Mouse (Mus musculus) stomach, embryonic 16.5 days (tissue): ENCODE measurements around the gene Gm6899. TPM values are rescaled to one million over a fixed set of nuclear protein-coding genes. Genes with fewer than 3 reads are reported as not detected.

ENCODE experiments used
- ATAC-seq: fragments of 200-750 bp; cut with Nextera tagmentation; 2 replicates; pipeline ENCODE4 v1.8.0; 2017; ENCODE audit warnings: moderate number of reproducible peaks, moderate TSS enrichment; ENCODE audit not compliant: insufficient read depth, low FRiP score
- H3K27ac ChIP-seq: fragments of 300-500 bp; sonication (generic); 2 replicates; pipeline ENCODE4 v1.5.1; 2014; ENCODE audit warnings: low read length
- H3K27me3 ChIP-seq: fragments of 300-500 bp; sonication (generic); 2 replicates; pipeline ENCODE4 v1.6.1; 2014; ENCODE audit warnings: low read length, control low read depth, mixed read lengths; ENCODE audit not compliant: control insufficient read depth, insufficient read depth
- H3K36me3 ChIP-seq: fragments of 300-500 bp; sonication (generic); 2 replicates; pipeline ENCODE4 v1.6.1; 2014; ENCODE audit warnings: low read length; ENCODE audit not compliant: control insufficient read depth, insufficient read depth
- H3K4me1 ChIP-seq: fragments of 300-500 bp; sonication (generic); 2 replicates; pipeline ENCODE4 v1.6.1; 2014; ENCODE audit warnings: low read length, control low read depth, mixed read lengths; ENCODE audit not compliant: control insufficient read depth, insufficient read depth
- H3K4me2 ChIP-seq: fragments of 300-500 bp; sonication (generic); 2 replicates; pipeline ENCODE4 v1.6.1; 2014; ENCODE audit warnings: low read depth, low read length, mixed read lengths
- H3K4me3 ChIP-seq: fragments of 300-500 bp; sonication (generic); replicated peaks from 2 replicates; pipeline ENCODE4 v1.5.1; 2014; ENCODE audit warnings: mild to moderate bottlenecking, low read length
- H3K9ac ChIP-seq: fragments of 300-500 bp; sonication (generic); 2 replicates; pipeline ENCODE4 v1.6.1; 2014; ENCODE audit warnings: low read length
- H3K9me3 ChIP-seq: fragments of 300-500 bp; sonication (generic); replicated peaks from 2 replicates; pipeline ENCODE4 v1.6.1; 2016; ENCODE audit warnings: low read length, control low read depth; ENCODE audit not compliant: control insufficient read depth
- WGBS: fragments of 180-500 bp; shearing (Covaris S2); extraction: QIAGEN DNeasy Blood & Tissue Kit; methylation state at CpG from one replicate; pipeline ENCODE4 v1.1.7; 2014; 5-methylcytosine and 5-hydroxymethylcytosine counted together
- polyA plus RNA-seq: library from polyadenylated mRNA; unstranded; fragments of >200 nt; fragmentation: Nextera tagmentation; extraction: Ambion mirVana; gene quantifications from 2 replicates; pipeline ENCODE4 v1.2.1, GENCODE M21; 2015

Gene Gm6899
- polyA plus RNA-seq, 1 experiment from 2014 or later = 0.23 TPM

DNA sequence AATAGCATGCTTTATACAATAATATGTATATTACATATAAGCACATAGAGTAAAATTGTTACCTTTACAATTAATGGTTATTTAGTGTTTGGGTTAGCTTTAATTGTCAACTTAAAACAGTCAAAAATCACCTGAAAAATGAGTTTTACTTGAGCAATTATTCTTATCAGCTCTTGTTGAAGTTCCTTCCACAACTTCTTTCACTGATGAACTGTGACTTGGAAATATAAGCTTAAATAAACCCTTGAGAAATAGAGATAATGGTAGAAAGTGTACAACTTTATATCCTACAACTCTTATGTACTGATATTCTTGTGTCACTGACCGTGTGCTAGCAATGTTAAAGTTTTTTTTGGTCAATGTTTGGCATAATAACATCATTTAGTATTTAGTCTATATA is 43.2 kb downstream of the Gm6899 start:
- no peak overlapping the region for H3K4me2 ChIP-seq
- no peak overlapping the region for H3K4me3 ChIP-seq
- H3K4me1 ChIP-seq = no peaks in the 10 kb centered on the region
- H3K27ac ChIP-seq = no peak overlapping the region
- H3K9ac ChIP-seq = no peak overlapping the region
- ATAC-seq = no peak
- H3K36me3 ChIP-seq = no peaks in the 10 kb centered on the region
- H3K27me3 ChIP-seq = no peaks in the 10 kb centered on the region
- H3K9me3 ChIP-seq = no peaks in the 10 kb centered on the region
- WGBS = 77% methylated on average over 1 of the region's 1 CpGs

DNA sequence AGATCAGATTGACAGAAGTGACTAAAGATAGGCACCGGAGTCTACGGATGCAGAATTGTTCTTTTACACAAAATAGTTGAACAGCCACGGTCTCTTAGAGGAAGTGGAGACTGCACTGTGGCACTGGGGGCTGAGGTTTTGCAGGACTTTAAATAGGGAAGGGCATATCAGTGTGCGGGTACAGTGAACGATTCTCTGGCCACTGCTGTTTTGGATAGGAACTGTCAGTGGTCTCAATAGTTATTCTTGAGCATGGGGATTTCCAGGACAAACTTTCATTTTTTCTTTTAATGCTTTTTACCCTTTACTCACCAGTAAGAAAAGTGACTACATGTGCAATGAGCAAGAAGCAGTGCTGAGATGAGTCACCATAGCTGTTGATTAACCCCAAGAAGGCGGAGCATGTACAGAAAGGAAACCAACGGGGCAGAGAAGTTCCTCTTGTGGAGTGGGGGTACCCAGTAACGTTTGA is 47.3 kb downstream of the Gm6899 start:
- WGBS = 60% methylated on average over 8 of the region's 8 CpGs
- H3K9me3 ChIP-seq = no peaks in the 10 kb centered on the region
- no peak overlapping the region for H3K9ac ChIP-seq
- no peaks in the 10 kb centered on the region for H3K36me3 ChIP-seq
- H3K4me1 ChIP-seq = no peaks in the 10 kb centered on the region
- no peak overlapping the region for H3K27ac ChIP-seq
- no peak overlapping the region for H3K4me2 ChIP-seq
- peak; percentile 60; the same call in 1 of the 2 replicates for ATAC-seq
- H3K27me3 ChIP-seq = no peaks in the 10 kb centered on the region
- H3K4me3 ChIP-seq = no peak overlapping the region

DNA sequence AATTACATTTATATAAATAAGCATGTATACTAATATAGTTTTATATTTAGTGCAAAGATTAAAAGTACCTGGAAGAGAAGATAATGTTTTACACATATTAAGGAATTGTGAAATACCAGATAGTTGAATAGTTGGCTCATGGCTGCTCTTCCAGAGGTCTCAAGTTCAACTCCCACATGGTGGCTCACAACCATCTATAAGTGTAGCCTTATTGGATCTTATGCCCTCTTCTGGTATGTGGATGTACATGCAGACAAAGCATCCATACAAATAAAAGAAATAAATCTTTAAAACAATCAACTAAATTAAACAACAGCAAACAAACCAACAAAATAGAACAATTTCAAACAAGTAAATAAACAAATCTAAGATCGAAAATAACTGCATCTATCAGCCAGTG is 49.1 kb downstream of the Gm6899 start:
- no peak overlapping the region for H3K4me3 ChIP-seq
- no peak overlapping the region for H3K27ac ChIP-seq
- no peaks in the 10 kb centered on the region for H3K36me3 ChIP-seq
- WGBS = 86% methylated on average over 1 of the region's 1 CpGs
- H3K27me3 ChIP-seq = no peaks in the 10 kb centered on the region
- H3K9ac ChIP-seq = no peak overlapping the region
- H3K4me2 ChIP-seq = no peak overlapping the region
- H3K4me1 ChIP-seq = no peaks in the 10 kb centered on the region
- ATAC-seq = no peak
- H3K9me3 ChIP-seq = no peaks in the 10 kb centered on the region

Other genes starting within 250 kb of the Gm6899 start
- 27.6 and 27.7 TPM in 2 replicates for gene Fancl, start 207.1 kb upstream of the Gm6899 start, polyA plus RNA-seq
- 20.9 and 21.5 TPM in 2 replicates for gene Vrk2, start 758 bp downstream of the Gm6899 start, polyA plus RNA-seq